In genomic region chr10:40962008-40962407, GRCm38 (mm10) we compare ENCODE assay signal across 17 mouse cellular contexts.
"Had no signal": no experiment of that assay in that cellular context is flagged by ENCODE, and none has a peak within 500 bp of the region (broad histone marks: within the 10 kb centered on the region; RNA-seq: fewer than 3 reads in every experiment).

No protein-coding gene starts in this region.

- H3K4me2 ChIP-seq: liver, embryonic 13.5 days; liver, embryonic 15.5 days; lung, embryonic 15.5 days; midbrain, embryonic 12.5 days; neural tube, embryonic 13.5 days; neural tube, embryonic 15.5 days had no signal

- H3K27ac ChIP-seq: liver, embryonic 13.5 days; liver, embryonic 15.5 days; lung, embryonic 15.5 days; macrophage; midbrain, embryonic 12.5 days; neural tube, embryonic 13.5 days; neural tube, embryonic 15.5 days had no signal

- H3K4me1 ChIP-seq: liver, embryonic 13.5 days; liver, embryonic 15.5 days; lung, embryonic 15.5 days had no signal

- ATAC-seq: liver, postnatal 0 days; lung, postnatal 0 days had no signal

- H3K27me3 ChIP-seq: liver, embryonic 13.5 days; liver, embryonic 15.5 days; lung, embryonic 15.5 days; midbrain, embryonic 12.5 days; neural tube, embryonic 13.5 days; neural tube, embryonic 15.5 days had no signal

- H3K9me3 ChIP-seq: liver, embryonic 13.5 days; liver, embryonic 15.5 days; lung, embryonic 15.5 days; neural tube, embryonic 13.5 days; neural tube, embryonic 15.5 days had no signal

- H3K9ac ChIP-seq: liver, embryonic 13.5 days; liver, embryonic 15.5 days; liver, postnatal 0 days; lung, embryonic 15.5 days; midbrain, embryonic 12.5 days; neural tube, embryonic 13.5 days; neural tube, embryonic 15.5 days had no signal

- H3K36me3 ChIP-seq: liver, embryonic 13.5 days; liver, embryonic 15.5 days; lung, embryonic 15.5 days had no signal

- DNase-seq: liver, embryonic 13.5 days; liver, postnatal 0 days; lung, adult 2 months; right cerebral cortex, adult 18-20 months; right cerebral cortex, postnatal 25 days; right cerebral cortex, postnatal 4 days; spleen, adult 18-20 months; thymus, adult 18-20 months; thymus, postnatal 14 days; thymus, postnatal 36 days had no signal

- H3K4me3 ChIP-seq: liver, embryonic 13.5 days; liver, embryonic 15.5 days; lung, embryonic 15.5 days; midbrain, embryonic 12.5 days; neural tube, embryonic 13.5 days; neural tube, embryonic 15.5 days had no signal
